Mouse (Mus musculus) heart, embryonic 12.5 days (tissue): Measurements from ENCODE around the gene Gm4450. TPM values are rescaled to one million over a fixed set of nuclear protein-coding genes. Genes with fewer than 3 reads are reported as not detected.
"Not testable (repeated sequence)": the region's sequence is repeated elsewhere in the genome, so short reads cannot be mapped to it uniquely, and the experiment has no call there.

Experiments used
- ATAC-seq: fragments of 200-750 bp; cut with Nextera tagmentation; 2 replicates; pipeline ENCODE4 v1.8.0; 2017; ENCODE audit warnings: moderate TSS enrichment, moderate library complexity; ENCODE audit not compliant: insufficient number of reproducible peaks, low FRiP score
- H3K27ac ChIP-seq: fragments of 300-500 bp; sonication (generic); 2 replicates; pipeline ENCODE4 v1.5.1; 2016; ENCODE audit warnings: mild to moderate bottlenecking, moderate library complexity; ENCODE audit not compliant: poor library complexity, severe bottlenecking
- H3K27me3 ChIP-seq: fragments of 300-500 bp; sonication (generic); replicated peaks from 2 replicates; pipeline ENCODE4 v1.6.1; 2016; ENCODE audit warnings: mild to moderate bottlenecking, moderate library complexity
- H3K36me3 ChIP-seq: fragments of 300-500 bp; sonication (generic); 2 replicates; pipeline ENCODE4 v1.6.1; 2016; ENCODE audit warnings: mild to moderate bottlenecking, moderate library complexity
- H3K4me1 ChIP-seq: fragments of 300-500 bp; sonication (generic); replicated peaks from 2 replicates; pipeline ENCODE4 v1.6.1; 2016; ENCODE audit warnings: mild to moderate bottlenecking
- H3K4me2 ChIP-seq: fragments of 300-500 bp; sonication (generic); 2 replicates; pipeline ENCODE4 v1.6.1; 2016; ENCODE audit warnings: mild to moderate bottlenecking, moderate library complexity
- H3K4me3 ChIP-seq: fragments of 300-500 bp; sonication (generic); 2 replicates; pipeline ENCODE4 v1.5.1; 2016; ENCODE audit warnings: mild to moderate bottlenecking
- H3K9ac ChIP-seq: fragments of 300-500 bp; sonication (generic); 2 replicates; pipeline ENCODE4 v1.6.1; 2016; ENCODE audit warnings: mild to moderate bottlenecking, moderate library complexity
- H3K9me3 ChIP-seq: fragments of 300-500 bp; sonication (generic); replicated peaks from 2 replicates; pipeline ENCODE4 v1.6.1; 2016; ENCODE audit warnings: mild to moderate bottlenecking, moderate library complexity
- WGBS: fragments of 180-500 bp; shearing (Covaris S2); methylation state at CpG from one replicate; pipeline ENCODE4 v1.1.7; 2016; 5-methylcytosine and 5-hydroxymethylcytosine counted together
- polyA plus RNA-seq: library from polyadenylated mRNA; unstranded; fragments of >200 nt; fragmentation: Nextera tagmentation; extraction: Ambion mirVana; gene quantifications from 2 replicates; pipeline ENCODE4 v1.2.1, GENCODE M21; 2016

Gm4450 gene
- not detected in 2 replicates for polyA plus RNA-seq

DNA sequence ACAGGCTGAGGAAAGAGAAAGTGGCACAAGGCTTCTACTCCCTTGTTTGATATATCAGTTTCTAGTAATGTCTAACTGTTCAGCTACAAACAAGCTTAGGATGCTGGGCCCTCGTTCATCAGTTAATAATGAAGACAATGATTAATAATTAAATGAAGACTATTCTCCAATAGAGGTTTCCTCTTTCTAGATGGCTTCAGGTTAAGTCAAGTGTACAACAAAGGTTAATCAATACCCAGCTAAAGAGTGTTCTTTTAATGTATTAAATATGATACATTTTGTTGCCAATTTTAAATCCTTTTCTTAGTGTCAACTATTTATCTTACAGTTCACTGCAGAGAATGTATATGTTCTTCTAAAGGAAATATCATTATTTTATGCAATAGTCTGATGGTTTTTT lies at the start of gene Gm4450:
Gene Gm4450, minus strand, starts transcription at position 101 of the 400 bp plus-strand sequence.
- 80% methylated on average over 1 of the region's 1 CpGs for WGBS
- not testable (repeated sequence) for H3K9me3 ChIP-seq, H3K4me1 ChIP-seq, ATAC-seq, H3K27me3 ChIP-seq, H3K36me3 ChIP-seq, H3K9ac ChIP-seq, H3K4me3 ChIP-seq, H3K4me2 ChIP-seq, H3K27ac ChIP-seq

- not testable (repeated sequence) for H3K4me2 ChIP-seq, H3K27ac ChIP-seq, ATAC-seq, H3K36me3 ChIP-seq, H3K9ac ChIP-seq, H3K27me3 ChIP-seq, H3K9me3 ChIP-seq, H3K4me1 ChIP-seq, H3K4me3 ChIP-seq
Measured at GRCm38 (mm10) chr3:98497401-98497800, 40.5 kb upstream of the Gm4450 start.

DNA sequence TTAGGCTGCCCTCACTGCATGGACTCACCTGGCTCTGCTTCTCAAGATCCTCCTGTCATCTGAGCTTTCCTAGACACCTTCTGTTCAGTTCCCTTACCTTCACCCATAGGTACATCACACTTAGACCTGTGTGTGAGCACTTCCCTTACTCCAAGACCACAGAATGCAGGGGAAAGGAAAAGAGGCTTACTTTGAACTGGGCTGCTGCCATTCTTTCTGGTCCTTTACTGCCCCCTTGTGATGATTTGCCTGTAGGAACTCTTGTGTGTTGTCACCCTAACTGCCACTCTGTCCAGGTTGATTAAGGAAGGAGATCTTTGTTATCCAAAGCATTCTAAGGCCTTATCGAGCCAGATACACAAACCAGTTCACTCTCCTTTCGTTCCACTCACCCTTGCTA lies 39.8 kb upstream of the Gm4450 start:
- H3K4me1 ChIP-seq, H3K27ac ChIP-seq, H3K9ac ChIP-seq, H3K4me3 ChIP-seq, H3K36me3 ChIP-seq, ATAC-seq, H3K9me3 ChIP-seq, H3K27me3 ChIP-seq, H3K4me2 ChIP-seq: not testable (repeated sequence)
- no CpG with 5 or more reads among the region's 2 CpGs for WGBS

GRCm38 (mm10) chr3:98495055-98495454 lies 38.1 kb upstream of the Gm4450 start:
- H3K27me3 ChIP-seq, ATAC-seq, H3K4me3 ChIP-seq, H3K36me3 ChIP-seq, H3K9me3 ChIP-seq, H3K9ac ChIP-seq, H3K27ac ChIP-seq, H3K4me2 ChIP-seq, H3K4me1 ChIP-seq: not testable (repeated sequence)

DNA sequence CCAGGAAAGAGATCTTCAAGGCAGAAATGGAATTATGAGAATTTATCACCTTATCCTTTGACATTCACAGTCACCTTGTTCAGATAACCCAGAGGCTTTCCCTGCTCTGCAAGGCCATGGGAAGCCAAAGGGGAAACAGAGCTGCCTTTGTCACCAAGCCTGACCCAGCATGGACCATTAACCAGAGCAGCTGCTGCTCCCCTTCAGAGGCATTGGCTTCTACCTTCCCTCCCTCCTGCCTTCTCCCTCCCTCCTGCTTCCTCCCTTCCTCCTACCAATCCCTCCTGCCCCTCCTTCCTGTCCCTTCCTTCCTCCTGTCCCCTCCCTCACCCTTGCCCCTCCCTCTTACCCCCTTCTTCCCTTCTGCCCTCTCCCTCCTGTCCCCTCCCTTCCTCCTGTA lies 37.3 kb upstream of the Gm4450 start:
- H3K9me3 ChIP-seq, ATAC-seq, H3K4me2 ChIP-seq, H3K27me3 ChIP-seq, H3K4me1 ChIP-seq, H3K36me3 ChIP-seq, H3K9ac ChIP-seq, H3K27ac ChIP-seq, H3K4me3 ChIP-seq: not testable (repeated sequence)

GRCm38 (mm10) chr3:98471499-98471898 lies 14.6 kb upstream of the Gm4450 start:
- not testable (repeated sequence) for H3K4me2 ChIP-seq, H3K36me3 ChIP-seq, ATAC-seq, H3K27ac ChIP-seq, H3K9me3 ChIP-seq, H3K4me3 ChIP-seq, H3K4me1 ChIP-seq, H3K27me3 ChIP-seq, H3K9ac ChIP-seq

DNA sequence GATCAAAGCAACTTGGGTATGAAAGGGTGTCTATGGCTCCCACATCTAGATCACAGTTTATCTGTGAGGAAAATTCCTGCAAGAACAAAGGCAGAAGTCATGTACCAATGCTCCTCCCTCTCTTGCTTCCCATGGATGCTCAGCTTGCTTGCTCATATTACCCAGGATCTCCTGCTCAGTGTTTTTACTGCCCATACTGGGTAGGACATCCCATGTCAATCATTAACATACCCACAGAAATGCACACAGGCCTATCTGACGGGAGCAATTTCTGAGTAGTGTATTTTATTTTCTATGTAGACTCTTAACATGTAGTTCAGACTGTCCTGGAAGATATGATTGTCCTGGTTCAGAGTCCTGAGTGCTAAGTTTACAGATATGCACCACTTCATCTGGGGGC lies 14.1 kb upstream of the Gm4450 start:
- H3K4me2 ChIP-seq, H3K36me3 ChIP-seq, H3K9me3 ChIP-seq, H3K9ac ChIP-seq, H3K27ac ChIP-seq, H3K27me3 ChIP-seq, ATAC-seq, H3K4me3 ChIP-seq, H3K4me1 ChIP-seq: not testable (repeated sequence)
- no CpG with 5 or more reads among the region's 1 CpGs for WGBS

DNA sequence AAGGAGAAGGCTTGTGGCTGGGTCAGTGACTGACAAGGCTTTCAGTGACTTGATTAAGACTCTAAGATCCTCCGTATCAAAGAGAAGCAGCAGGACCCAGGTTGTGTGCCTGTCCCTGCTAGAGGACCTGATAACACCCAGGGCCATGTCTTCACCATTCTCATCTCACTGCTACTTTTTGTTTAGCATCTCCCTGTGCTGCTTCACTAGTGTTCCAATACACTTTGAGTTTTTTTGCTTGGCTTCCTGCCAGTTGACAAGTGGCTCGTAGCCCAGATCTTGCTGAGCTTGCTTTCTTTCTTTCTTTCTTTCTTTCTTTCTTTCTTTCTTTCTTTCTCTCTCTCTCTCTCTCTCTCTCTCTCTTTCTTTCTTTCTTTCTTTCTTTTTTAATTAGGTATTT lies 12.4 kb upstream of the Gm4450 start:
- ATAC-seq, H3K27me3 ChIP-seq, H3K27ac ChIP-seq, H3K36me3 ChIP-seq, H3K4me2 ChIP-seq, H3K9me3 ChIP-seq, H3K4me3 ChIP-seq, H3K9ac ChIP-seq, H3K4me1 ChIP-seq: not testable (repeated sequence)
- WGBS, result 23% methylated on average over 1 of the region's 2 CpGs

GRCm38 (mm10) chr3:98453786-98454185 lies 3.1 kb downstream of the Gm4450 start:
- H3K27me3 ChIP-seq, H3K4me1 ChIP-seq, H3K9ac ChIP-seq, H3K4me2 ChIP-seq, ATAC-seq, H3K36me3 ChIP-seq, H3K4me3 ChIP-seq, H3K27ac ChIP-seq, H3K9me3 ChIP-seq: not testable (repeated sequence)
- 84% methylated on average over 5 of the region's 5 CpGs for WGBS

DNA sequence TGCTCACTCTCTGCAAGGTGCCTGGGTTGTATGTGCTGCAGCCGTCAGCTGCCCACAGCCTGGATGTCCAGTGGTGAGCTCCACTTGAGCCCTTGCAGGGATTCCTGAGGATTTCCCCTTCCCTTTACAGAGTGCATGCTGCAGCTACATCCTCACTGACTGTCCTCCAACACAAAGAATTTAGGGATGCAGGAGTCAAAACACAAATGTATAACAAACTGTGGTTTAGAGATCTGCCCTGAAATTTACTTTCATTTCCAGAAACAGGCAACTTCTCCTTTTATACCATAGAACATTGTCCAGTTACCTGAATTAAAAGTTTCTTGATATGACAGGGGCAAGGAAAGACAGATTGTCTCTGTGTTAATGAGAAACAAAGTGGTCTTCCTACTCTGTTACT lies 13.0 kb downstream of the Gm4450 start:
- H3K27ac ChIP-seq, H3K9ac ChIP-seq, ATAC-seq, H3K27me3 ChIP-seq, H3K4me3 ChIP-seq, H3K4me2 ChIP-seq, H3K9me3 ChIP-seq, H3K36me3 ChIP-seq, H3K4me1 ChIP-seq: not testable (repeated sequence)
- 50% methylated on average over 1 of the region's 1 CpGs for WGBS

- H3K4me1 ChIP-seq, H3K27ac ChIP-seq, H3K27me3 ChIP-seq, H3K4me3 ChIP-seq, H3K36me3 ChIP-seq, ATAC-seq, H3K9ac ChIP-seq, H3K9me3 ChIP-seq, H3K4me2 ChIP-seq: not testable (repeated sequence)
- 6% methylated on average over 3 of the region's 3 CpGs for WGBS
Measured at GRCm38 (mm10) chr3:98443149-98443779, 13.7 kb downstream of the Gm4450 start.

DNA sequence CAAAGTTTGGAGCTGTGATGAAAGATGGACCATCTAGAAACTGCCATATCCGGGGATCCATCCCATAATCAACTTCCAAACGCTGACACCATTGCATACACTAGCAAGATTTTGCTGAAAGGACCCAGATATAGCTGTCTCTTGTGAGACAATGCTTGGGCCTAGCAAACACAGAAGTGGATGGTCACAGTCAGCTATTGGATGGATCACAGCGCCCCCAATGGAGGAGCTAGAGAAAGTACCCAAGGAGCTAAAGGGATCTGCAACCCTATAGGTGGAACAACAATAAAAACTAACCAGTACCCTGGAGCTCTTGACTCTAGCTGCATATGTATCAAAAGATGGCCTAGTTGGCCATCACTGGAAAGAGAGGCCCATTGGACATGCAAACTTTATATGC lies 14.7 kb downstream of the Gm4450 start:
- 38% methylated on average over 3 of the region's 3 CpGs for WGBS
- H3K4me2 ChIP-seq, H3K9ac ChIP-seq, ATAC-seq, H3K4me1 ChIP-seq, H3K9me3 ChIP-seq, H3K4me3 ChIP-seq, H3K27ac ChIP-seq, H3K36me3 ChIP-seq, H3K27me3 ChIP-seq: not testable (repeated sequence)
